Mouse (Mus musculus): ENCODE data around the gene Tmem37.

Gene Tmem37

DNA sequence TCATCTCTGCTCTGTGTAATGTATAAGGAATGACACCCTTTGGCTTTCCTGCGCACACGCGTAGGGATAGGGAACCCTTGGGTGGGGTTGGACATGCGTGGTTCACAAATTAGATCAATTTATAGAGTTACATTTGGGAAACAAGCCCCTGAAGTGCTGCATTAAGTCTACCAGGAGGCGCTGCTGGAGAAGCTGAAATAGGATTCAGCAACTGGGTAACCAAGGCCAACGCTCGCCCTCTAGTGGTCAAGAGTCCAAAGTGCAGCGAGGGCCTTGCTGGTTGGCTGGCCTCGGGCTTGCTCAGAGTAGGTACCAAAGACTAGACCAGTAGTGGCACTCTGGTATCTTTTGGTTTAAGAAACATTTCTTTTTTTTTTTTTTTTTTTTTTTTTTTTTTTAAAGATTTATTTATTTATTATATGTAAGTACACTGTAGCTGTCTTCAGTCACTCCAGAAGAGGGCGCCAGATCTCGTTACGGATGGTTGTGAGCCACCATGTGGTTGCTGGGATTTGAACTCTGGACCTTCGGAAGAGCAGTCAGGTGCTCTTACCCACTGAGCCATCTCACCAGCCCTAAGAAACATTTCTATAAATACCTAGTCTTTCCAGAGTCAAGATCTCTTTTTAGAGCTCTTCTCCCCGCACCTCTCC, 19.7 kb upstream of the Tmem37 start:
- DNase-seq (ENCODE audit: low read depth, low spot score): peak; percentile 80

GRCm38 (mm10) chr1:120090880-120091570, 17.2 kb upstream of the Tmem37 start:
- DNase-seq (ENCODE audit: low read depth, low spot score): no peak

DNA sequence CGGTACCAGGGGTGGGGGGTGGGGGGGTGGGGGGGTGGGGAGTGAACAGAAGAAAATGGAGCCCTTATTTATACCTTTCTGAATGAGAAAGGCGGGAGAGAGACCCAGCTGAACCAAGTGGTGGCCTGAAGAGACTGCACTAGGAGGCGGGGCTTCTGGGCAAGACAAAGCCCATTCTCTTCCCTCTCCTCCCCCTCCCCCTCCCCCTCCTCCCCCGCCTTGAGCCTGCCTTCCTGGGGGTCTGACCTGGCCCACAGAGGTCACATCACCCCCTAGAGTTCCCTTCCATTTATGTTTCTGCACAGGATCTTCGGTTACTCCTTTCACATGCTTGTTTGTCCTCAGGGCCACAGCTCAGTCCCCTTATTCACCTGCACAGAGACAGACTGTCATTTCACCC, 15.3 kb upstream of the Tmem37 start:
- no peak for DNase-seq (ENCODE audit: low read depth, low spot score)

DNA sequence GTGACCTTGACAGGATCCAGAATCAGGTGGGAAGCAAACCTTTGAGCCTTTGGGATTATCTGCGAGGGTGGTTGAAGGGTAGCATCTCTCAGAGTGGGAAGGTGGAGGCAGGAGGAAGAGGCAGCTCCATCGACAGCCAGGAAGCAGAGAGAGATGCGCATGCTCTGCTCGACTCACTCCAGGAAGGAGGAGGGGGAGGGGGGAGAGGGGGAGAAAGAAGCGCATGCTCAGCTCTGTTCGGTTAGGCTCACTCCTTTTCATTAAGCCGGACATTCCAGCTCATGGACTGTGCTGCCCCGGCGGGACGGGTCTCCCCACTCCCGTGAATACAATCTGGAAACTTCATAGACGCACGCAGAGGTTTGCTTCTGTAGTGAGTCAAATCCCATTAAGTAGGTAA, 12.8 kb upstream of the Tmem37 start:
- no peak for DNase-seq (ENCODE audit: low read depth, low spot score)

GRCm38 (mm10) chr1:120085696-120086095, 11.8 kb upstream of the Tmem37 start:
- DNase-seq (ENCODE audit: low read depth, low spot score): no peak

DNA sequence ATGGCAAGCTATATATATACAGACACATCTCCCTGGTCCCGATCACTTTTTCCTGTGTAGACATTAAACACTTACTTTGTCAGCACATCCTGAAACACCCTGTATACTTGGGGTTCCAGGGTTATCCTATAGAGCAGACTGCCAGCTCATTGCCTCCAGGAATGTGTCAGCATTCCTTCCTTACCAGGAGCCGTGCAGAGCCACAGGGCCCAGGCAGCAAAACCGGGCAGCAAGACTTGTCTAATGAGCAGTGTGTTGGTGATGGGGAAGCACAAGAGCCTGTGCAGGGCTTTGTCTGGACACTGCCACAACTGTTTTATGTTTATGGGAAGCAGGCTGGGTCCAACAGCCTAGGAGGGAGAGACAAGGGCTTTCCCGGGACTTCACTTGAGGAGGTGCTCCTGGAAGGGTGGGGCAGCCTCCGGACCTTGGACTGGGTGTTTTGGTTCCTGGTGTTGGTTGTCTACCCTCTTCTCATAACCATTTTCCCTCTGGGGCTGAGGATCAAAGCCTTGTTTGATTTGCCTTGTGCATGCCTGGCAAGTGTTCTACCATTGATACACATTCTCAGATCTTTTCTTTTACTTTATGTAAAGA, 10.1 kb upstream of the Tmem37 start:
- DNase-seq (ENCODE audit: low read depth, low spot score): no peak

GRCm38 (mm10) chr1:120082957-120083585, 9.2 kb upstream of the Tmem37 start:
- no peak for DNase-seq (ENCODE audit: low read depth, low spot score)

- no peak for DNase-seq (ENCODE audit: low read depth, low spot score)
These were observed 6.8 kb upstream of the Tmem37 start for GRCm38 (mm10) chr1:120080632-120081031.

- DNase-seq (ENCODE audit: low read depth, low spot score): no peak
These were observed 4.0 kb upstream of the Tmem37 start for GRCm38 (mm10) chr1:120077746-120078410.

GRCm38 (mm10) chr1:120075507-120075906, 1.6 kb upstream of the Tmem37 start:
- DNase-seq (ENCODE audit: low read depth, low spot score): no peak

DNA sequence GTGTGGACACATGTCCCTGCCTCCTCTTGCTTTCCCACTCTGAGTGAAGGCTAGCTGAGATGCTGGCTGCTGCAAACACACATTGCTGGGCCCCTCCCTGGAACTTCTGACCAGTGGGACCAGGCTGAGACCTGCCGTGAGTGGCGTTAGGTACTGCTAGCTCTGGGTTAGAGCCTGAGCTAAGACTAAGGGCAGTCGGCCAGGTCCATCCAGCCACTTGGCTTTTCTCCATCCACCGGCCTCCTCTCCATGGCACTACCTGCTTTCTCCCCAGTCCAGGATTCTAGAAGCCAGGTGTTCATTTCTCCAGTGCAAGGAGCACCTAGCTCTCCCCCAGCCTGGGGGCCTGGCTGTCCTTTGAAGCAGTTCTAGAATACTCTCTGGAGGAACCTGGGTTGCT, 1.1 kb upstream of the Tmem37 start:
- no peak for DNase-seq (ENCODE audit: low read depth, low spot score)

DNA sequence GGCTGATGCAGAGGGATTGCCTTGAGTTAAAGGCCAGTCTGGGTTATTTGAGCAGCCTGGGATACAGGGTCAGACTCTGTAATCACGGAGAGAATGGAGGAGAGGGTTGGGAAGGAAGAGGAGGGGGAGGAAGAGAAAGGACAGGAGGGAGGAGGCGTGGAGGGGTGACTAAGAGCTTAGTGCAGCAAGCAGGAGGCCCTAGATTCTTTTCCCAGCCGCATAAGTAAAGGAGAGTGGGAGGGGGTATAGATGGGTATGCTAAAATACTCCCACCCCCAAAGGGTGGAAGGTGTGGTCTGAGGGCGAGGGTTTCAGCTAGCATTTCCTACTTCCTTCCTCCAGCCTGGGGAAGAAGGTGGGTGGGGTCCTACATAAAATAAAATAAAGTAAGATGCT, 431 bp upstream of the Tmem37 start:
- DNase-seq (ENCODE audit: low read depth, low spot score): no peak

- no peak for DNase-seq (ENCODE audit: low read depth, low spot score)
These were observed 974 bp downstream of the Tmem37 start for GRCm38 (mm10) chr1:120072900-120073299.

GRCm38 (mm10) chr1:120071133-120071532, 2.7 kb downstream of the Tmem37 start:
- no peak for DNase-seq (ENCODE audit: low read depth, low spot score)

GRCm38 (mm10) chr1:120070168-120070567, 3.7 kb downstream of the Tmem37 start:
- no peak for DNase-seq (ENCODE audit: low read depth, low spot score)

GRCm38 (mm10) chr1:120069120-120069519, 4.8 kb downstream of the Tmem37 start:
- DNase-seq (ENCODE audit: low read depth, low spot score): no peak

- no peak for DNase-seq (ENCODE audit: low read depth, low spot score)
These were observed 7.2 kb downstream of the Tmem37 start for GRCm38 (mm10) chr1:120066625-120067024.

DNA sequence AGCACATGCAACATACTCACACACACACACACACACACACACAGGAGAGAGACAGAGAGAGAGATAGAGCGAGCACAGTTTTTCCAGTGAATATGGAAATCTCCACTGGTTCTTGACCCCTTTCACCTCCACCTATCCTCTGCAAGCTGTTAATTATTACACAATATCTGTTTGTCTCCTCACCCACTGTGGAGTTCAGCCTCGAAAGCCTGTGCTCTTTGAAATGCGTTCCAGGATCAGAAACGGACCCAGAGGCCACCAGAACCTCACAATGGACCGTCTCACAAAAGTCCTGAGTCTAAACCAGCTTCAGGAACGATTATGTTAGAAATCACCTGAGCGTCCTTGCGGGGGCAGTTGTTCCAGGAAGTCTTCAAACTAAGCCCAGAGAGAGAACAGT, 7.7 kb downstream of the Tmem37 start:
- DNase-seq (ENCODE audit: low read depth, low spot score): no peak

DNA sequence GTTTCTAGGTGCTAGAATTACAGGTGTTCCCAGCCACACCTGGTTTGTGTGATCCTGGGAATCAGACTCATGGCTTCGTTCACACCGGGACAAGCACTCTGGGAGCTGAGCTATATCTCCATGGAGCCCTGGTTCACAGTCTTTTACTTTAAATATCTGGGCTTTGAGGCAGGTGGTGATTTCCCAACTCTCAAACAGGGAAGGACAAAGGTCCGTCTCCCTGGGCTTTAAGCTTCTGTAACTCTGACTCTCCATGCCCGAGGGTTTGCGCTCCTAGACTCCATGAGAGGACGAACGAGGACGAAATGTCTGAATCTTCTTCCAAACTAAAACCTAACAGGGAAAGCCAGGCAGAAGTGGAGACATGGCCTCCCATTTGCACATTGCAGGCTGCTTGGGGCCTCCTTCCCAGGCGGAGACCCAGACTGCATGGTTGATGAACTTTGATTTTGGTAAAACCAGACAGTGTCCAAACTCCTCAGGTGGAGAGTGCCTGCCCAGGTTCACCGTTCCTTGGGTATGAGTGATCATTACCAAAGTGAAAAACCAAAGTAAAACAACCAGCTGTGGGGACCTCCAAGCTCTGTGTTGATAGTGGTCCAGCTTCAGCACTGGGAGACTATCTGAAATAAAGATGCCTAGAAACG, 9.7 kb downstream of the Tmem37 start:
- no peak for DNase-seq (ENCODE audit: low read depth, low spot score)

- DNase-seq (ENCODE audit: low read depth, low spot score): no peak
These were observed 11.6 kb downstream of the Tmem37 start for GRCm38 (mm10) chr1:120062231-120062630.

- no peak for DNase-seq (ENCODE audit: low read depth, low spot score)
These were observed 13.2 kb downstream of the Tmem37 start for GRCm38 (mm10) chr1:120060687-120061086.
